8 mouse cellular contexts compared by ENCODE assay signal in genomic region chr11:32238093-32238860, GRCm38 (mm10). TPM values are rescaled to one million over a fixed set of nuclear protein-coding genes. Genes with fewer than 3 reads are reported as not detected.
DNase-seq lines count a peak whose midpoint lies in the region; ATAC-seq lines count a peak whose summit lies in the region.

No protein-coding gene starts in this region.

- WGBS in intestine, embryonic 15.5 days: 70% methylated on average over 5 of the region's 5 CpGs
- 65% methylated on average over 5 of the region's 5 CpGs for WGBS in limb, embryonic 15.5 days
- 62% methylated on average over 5 of the region's 5 CpGs for WGBS in midbrain, embryonic 15.5 days

- peak; percentile 80 for DNase-seq in layer of hippocampus, adult 11-12 months (ENCODE audit: low spot score)
- DNase-seq in layer of hippocampus, adult 9-10 months (ENCODE audit: low spot score): no peak
- peak; percentile 89 for DNase-seq in cerebellum, adult 9-10 months
- DNase-seq in gastrocnemius, adult 18-20 months (ENCODE audit: low spot score): peak; percentile 67
- peak; percentile 83 to 92 for DNase-seq in spleen, postnatal 4 days (ENCODE audit: low spot score in 2 of 2)

- H3K4me2 ChIP-seq in intestine, embryonic 15.5 days (replicated peaks): no peak overlapping the region
- no peak overlapping the region for H3K4me2 ChIP-seq in limb, embryonic 15.5 days
- no peak overlapping the region for H3K4me2 ChIP-seq in midbrain, embryonic 15.5 days

- H3K27ac ChIP-seq in intestine, embryonic 15.5 days: no peak overlapping the region
- H3K27ac ChIP-seq in limb, embryonic 15.5 days: 0 out of 2 replicates have a peak overlapping the region, but pooled peaks have one; percentile 27
- 0 out of 2 replicates have a peak overlapping the region, but pooled peaks have one; percentile 25 for H3K27ac ChIP-seq in midbrain, embryonic 15.5 days

- H3K4me3 ChIP-seq in intestine, embryonic 15.5 days (replicated peaks): no peak overlapping the region
- no peak overlapping the region for H3K4me3 ChIP-seq in limb, embryonic 15.5 days
- H3K4me3 ChIP-seq in midbrain, embryonic 15.5 days: no peak overlapping the region

- peaks cover 22% of the 10 kb centered on the region for H3K4me1 ChIP-seq in intestine, embryonic 15.5 days (replicated peaks)
- peaks cover 26% of the 10 kb centered on the region for H3K4me1 ChIP-seq in limb, embryonic 15.5 days
- H3K4me1 ChIP-seq in midbrain, embryonic 15.5 days: peaks cover 26% of the 10 kb centered on the region

- no peaks in the 10 kb centered on the region for H3K27me3 ChIP-seq in intestine, embryonic 15.5 days (replicated peaks)
- no peaks in the 10 kb centered on the region for H3K27me3 ChIP-seq in limb, embryonic 15.5 days
- no peaks in the 10 kb centered on the region for H3K27me3 ChIP-seq in midbrain, embryonic 15.5 days (replicated peaks)

- H3K9ac ChIP-seq in intestine, embryonic 15.5 days: no peak overlapping the region
- no peak overlapping the region for H3K9ac ChIP-seq in limb, embryonic 15.5 days
- no peak overlapping the region for H3K9ac ChIP-seq in midbrain, embryonic 15.5 days

- peaks cover 13% of the 10 kb centered on the region for H3K36me3 ChIP-seq in intestine, embryonic 15.5 days
- peaks cover 58% of the 10 kb centered on the region for H3K36me3 ChIP-seq in limb, embryonic 15.5 days
- H3K36me3 ChIP-seq in midbrain, embryonic 15.5 days (replicated peaks): peaks cover 16% of the 10 kb centered on the region

- peak; percentile 52 for ATAC-seq in intestine, embryonic 15.5 days
- no peak for ATAC-seq in limb, embryonic 15.5 days (ENCODE audit: insufficient number of reproducible peaks, low FRiP score, low TSS enrichment, low read depth)
- ATAC-seq in midbrain, embryonic 15.5 days (replicated peaks): peak; percentile 49; the same call in 1 of the 2 replicates

- H3K9me3 ChIP-seq in intestine, embryonic 15.5 days: no peaks in the 10 kb centered on the region
- H3K9me3 ChIP-seq in limb, embryonic 15.5 days: no peaks in the 10 kb centered on the region
- no peaks in the 10 kb centered on the region for H3K9me3 ChIP-seq in midbrain, embryonic 15.5 days

RNA-seq across cellular contexts. Expression of gene Mpg, which starts 12.0 kb away (rescaled TPM):
- total RNA-seq in gastrocnemius, adult 18-20 months (2021): 1 to 10 TPM; 4.1 to 4.4 TPM
- polyA plus RNA-seq in intestine, embryonic 15.5 days (2015; fragmentation: Nextera tagmentation; extraction: Ambion mirVana): 30.8 and 36.6 TPM in 2 replicates
- 39.4 and 40.0 TPM in 2 replicates for polyA plus RNA-seq in limb, embryonic 15.5 days (2015; fragmentation: Nextera tagmentation; extraction: Ambion mirVana)
- polyA plus RNA-seq in midbrain, embryonic 15.5 days (2015; fragmentation: Nextera tagmentation; extraction: Ambion mirVana): 41.2 and 44.1 TPM in 2 replicates

RNA-seq across cellular contexts. Expression of gene Rhbdf1, which starts 16.2 kb away (rescaled TPM):
- total RNA-seq in gastrocnemius, adult 18-20 months (2021): 10 to 100 TPM; 17.8 to 17.9 TPM
- 52.8 and 53.5 TPM in 2 replicates for polyA plus RNA-seq in intestine, embryonic 15.5 days (2015; fragmentation: Nextera tagmentation; extraction: Ambion mirVana)
- polyA plus RNA-seq in limb, embryonic 15.5 days (2015; fragmentation: Nextera tagmentation; extraction: Ambion mirVana): 83.7 and 87.5 TPM in 2 replicates
- polyA plus RNA-seq in midbrain, embryonic 15.5 days (2015; fragmentation: Nextera tagmentation; extraction: Ambion mirVana): 21.3 and 23.8 TPM in 2 replicates

RNA-seq across cellular contexts. Expression of gene Nprl3, which starts 29.2 kb away (rescaled TPM):
- 10 to 100 TPM; 20.1 to 27.4 TPM for total RNA-seq in gastrocnemius, adult 18-20 months (2021)
- 29.4 and 33.6 TPM in 2 replicates for polyA plus RNA-seq in intestine, embryonic 15.5 days (2015; fragmentation: Nextera tagmentation; extraction: Ambion mirVana)
- polyA plus RNA-seq in limb, embryonic 15.5 days (2015; fragmentation: Nextera tagmentation; extraction: Ambion mirVana): 34.7 and 41.8 TPM in 2 replicates
- 46.4 and 48.4 TPM in 2 replicates for polyA plus RNA-seq in midbrain, embryonic 15.5 days (2015; fragmentation: Nextera tagmentation; extraction: Ambion mirVana)

RNA-seq across cellular contexts. Expression of gene Snrnp25, which starts 33.1 kb away (rescaled TPM):
- 10 to 100 TPM in 1 of 2 experiments, 1 to 10 TPM in 1; 9.3 to 12.1 TPM for total RNA-seq in gastrocnemius, adult 18-20 months (2021)
- 45.1 and 49.1 TPM in 2 replicates for polyA plus RNA-seq in intestine, embryonic 15.5 days (2015; fragmentation: Nextera tagmentation; extraction: Ambion mirVana)
- polyA plus RNA-seq in limb, embryonic 15.5 days (2015; fragmentation: Nextera tagmentation; extraction: Ambion mirVana): 45.6 and 48.1 TPM in 2 replicates
- 40.4 and 48.3 TPM in 2 replicates for polyA plus RNA-seq in midbrain, embryonic 15.5 days (2015; fragmentation: Nextera tagmentation; extraction: Ambion mirVana)

RNA-seq across cellular contexts. Expression of gene Hba-x, which starts 37.9 kb away (rescaled TPM):
- total RNA-seq in gastrocnemius, adult 18-20 months (2021): not detected
- 36.3 and 48.2 TPM in 2 replicates for polyA plus RNA-seq in intestine, embryonic 15.5 days (2015; fragmentation: Nextera tagmentation; extraction: Ambion mirVana)
- 54.8 and 106 TPM in 2 replicates for polyA plus RNA-seq in limb, embryonic 15.5 days (2015; fragmentation: Nextera tagmentation; extraction: Ambion mirVana)
- 32.4 and 44.1 TPM in 2 replicates for polyA plus RNA-seq in midbrain, embryonic 15.5 days (2015; fragmentation: Nextera tagmentation; extraction: Ambion mirVana)
